Mouse (Mus musculus): ENCODE data around the gene Adad2. TPM values are rescaled to one million over a fixed set of nuclear protein-coding genes. Genes with fewer than 3 reads are reported as not detected.

Adad2 gene
- polyA plus RNA-seq, 2 experiments, result not detected

DNA sequence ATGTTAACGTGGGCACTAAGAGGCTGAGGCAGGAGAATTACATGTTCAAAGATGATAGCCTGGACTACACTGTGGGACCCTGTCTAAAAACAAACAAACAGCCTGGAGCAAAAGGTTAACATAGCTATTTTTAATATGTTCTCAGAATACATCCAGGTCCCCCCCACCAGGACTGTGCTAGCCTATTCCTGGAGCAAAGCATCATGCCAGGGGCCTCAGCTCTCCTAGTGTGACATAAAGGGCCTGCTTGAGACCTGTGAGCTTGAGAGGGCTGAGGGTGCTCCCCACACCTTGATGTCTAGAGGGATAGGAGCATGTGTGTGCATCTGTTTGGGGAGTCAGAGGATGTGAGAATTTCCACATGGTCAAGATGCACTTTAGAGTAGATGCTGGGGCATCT lies 11.2 kb downstream of the Adad2 start:
- DNase-seq (ENCODE audit: low read depth in 3 of 3, low spot score in 3 of 3), result no peak
- Histone ChIP-seq H3K9me3 (ENCODE audit: control insufficient read depth, low read length) (no peaks in the 10 kb centered on the region), H3K27me3 (ENCODE audit: control insufficient read depth, insufficient read depth, low read length) (no peaks in the 10 kb centered on the region), H3K9ac (replicated peaks) (no peak overlapping the region), H3K4me2 (ENCODE audit: low read depth) (no peak overlapping the region), H3K4me3 (ENCODE audit: insufficient read depth in 1 of 2, low read depth in 2 of 2, low read length in 2 of 2) (no peak overlapping the region), H3K36me3 (replicated peaks; ENCODE audit: control insufficient read depth, insufficient read depth, low read depth) (no peaks in the 10 kb centered on the region), H3K27ac (no peak overlapping the region), H3K4me1 (replicated peaks; ENCODE audit: control insufficient read depth in 2 of 2, insufficient read depth in 2 of 2, low read length in 1 of 2) (peaks cover 0 to 6% of the 10 kb centered on the region in 2 experiments; a peak in 3 of 4 replicates)
- no peak for ATAC-seq (ENCODE audit: insufficient read depth)
- TF ChIP-seq CTCF (IDR thresholded peaks at IDR 0.05; ENCODE audit: low read depth) (no peak), EP300 (IDR thresholded peaks at IDR 0.05; ENCODE audit: low read depth) (no peak)
- 64% methylated on average over 1 of the region's 1 CpGs for WGBS (ENCODE audit: insufficient replicate concordance)

DNA sequence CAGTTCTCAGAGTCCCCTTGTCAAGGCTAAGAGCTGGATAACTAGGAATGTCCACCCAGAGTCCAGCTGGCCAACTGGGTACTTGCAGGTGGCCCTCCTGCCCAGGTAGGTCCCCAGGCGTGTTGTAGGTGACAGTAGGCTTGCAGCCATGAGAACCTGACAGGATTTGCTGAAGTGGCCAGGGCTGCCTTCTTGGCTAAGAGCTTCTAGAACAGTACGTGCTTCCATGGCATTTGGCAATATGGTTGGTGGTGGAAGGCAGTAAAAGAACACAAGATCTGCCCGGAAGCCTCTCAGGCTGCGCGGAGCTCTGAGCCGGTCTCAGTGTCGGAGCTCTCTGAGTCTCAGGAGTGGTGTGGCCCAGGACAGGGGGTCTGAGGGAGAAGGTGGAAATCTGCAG lies 12.4 kb downstream of the Adad2 start:
- Histone ChIP-seq H3K4me1 (replicated peaks; ENCODE audit: control insufficient read depth in 2 of 2, insufficient read depth in 2 of 2, low read length in 1 of 2) (peaks cover 0 to 6% of the 10 kb centered on the region in 2 experiments; a peak in 3 of 4 replicates), H3K27ac (no peak overlapping the region), H3K4me2 (ENCODE audit: low read depth) (no peak overlapping the region), H3K27me3 (ENCODE audit: control insufficient read depth, insufficient read depth, low read length) (no peaks in the 10 kb centered on the region), H3K4me3 (ENCODE audit: insufficient read depth in 1 of 2, low read depth in 2 of 2, low read length in 2 of 2) (no peak overlapping the region), H3K9ac (replicated peaks) (no peak overlapping the region), H3K9me3 (ENCODE audit: control insufficient read depth, low read length) (no peaks in the 10 kb centered on the region), H3K36me3 (replicated peaks; ENCODE audit: control insufficient read depth, insufficient read depth, low read depth) (no peaks in the 10 kb centered on the region)
- DNase-seq (ENCODE audit: low read depth in 3 of 3, low spot score in 3 of 3) (no peak), ATAC-seq (ENCODE audit: insufficient read depth) (no peak)
- WGBS (ENCODE audit: insufficient replicate concordance), result 73% methylated on average over 7 of the region's 7 CpGs
- TF ChIP-seq EP300 (IDR thresholded peaks at IDR 0.05; ENCODE audit: low read depth) (no peak), CTCF (IDR thresholded peaks at IDR 0.05; ENCODE audit: low read depth) (no peak)

DNA sequence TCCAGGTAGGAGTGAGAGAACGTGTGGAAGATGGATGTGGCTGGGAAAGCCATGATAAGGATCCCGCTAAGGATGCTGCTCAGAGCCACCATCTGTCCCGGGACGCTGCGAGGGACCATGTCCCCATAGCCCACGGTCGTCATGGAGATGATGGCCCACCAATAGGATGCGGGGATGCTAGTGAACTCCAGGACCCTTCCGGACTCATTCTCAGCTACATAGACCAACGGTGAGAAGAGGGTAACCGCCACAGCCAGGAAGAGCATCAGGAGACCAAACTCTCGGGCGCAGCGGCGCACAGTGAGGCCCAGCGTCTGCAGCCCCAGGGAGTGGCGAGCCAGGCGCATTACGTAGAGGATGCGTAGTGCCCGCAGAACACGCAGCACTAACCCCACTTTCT lies 13.2 kb downstream of the Adad2 start:
- no peak for DNase-seq (ENCODE audit: low read depth in 3 of 3, low spot score in 3 of 3)
- Histone ChIP-seq H3K9ac (replicated peaks) (no peak overlapping the region), H3K27me3 (ENCODE audit: control insufficient read depth, insufficient read depth, low read length) (no peaks in the 10 kb centered on the region), H3K9me3 (ENCODE audit: control insufficient read depth, low read length) (no peaks in the 10 kb centered on the region), H3K27ac (no peak overlapping the region), H3K4me2 (ENCODE audit: low read depth) (no peak overlapping the region), H3K4me1 (replicated peaks; ENCODE audit: control insufficient read depth in 2 of 2, insufficient read depth in 2 of 2, low read length in 1 of 2) (peaks cover 0 to 6% of the 10 kb centered on the region in 2 experiments; a peak in 3 of 4 replicates), H3K36me3 (replicated peaks; ENCODE audit: control insufficient read depth, insufficient read depth, low read depth) (no peaks in the 10 kb centered on the region), H3K4me3 (ENCODE audit: insufficient read depth in 1 of 2, low read depth in 2 of 2, low read length in 2 of 2) (no peak overlapping the region)
- TF ChIP-seq CTCF (IDR thresholded peaks at IDR 0.05; ENCODE audit: low read depth) (no peak), EP300 (IDR thresholded peaks at IDR 0.05; ENCODE audit: low read depth) (no peak)
- ATAC-seq (ENCODE audit: insufficient read depth), result no peak
- WGBS (ENCODE audit: insufficient replicate concordance), result 74% methylated on average over 22 of the region's 22 CpGs

DNA sequence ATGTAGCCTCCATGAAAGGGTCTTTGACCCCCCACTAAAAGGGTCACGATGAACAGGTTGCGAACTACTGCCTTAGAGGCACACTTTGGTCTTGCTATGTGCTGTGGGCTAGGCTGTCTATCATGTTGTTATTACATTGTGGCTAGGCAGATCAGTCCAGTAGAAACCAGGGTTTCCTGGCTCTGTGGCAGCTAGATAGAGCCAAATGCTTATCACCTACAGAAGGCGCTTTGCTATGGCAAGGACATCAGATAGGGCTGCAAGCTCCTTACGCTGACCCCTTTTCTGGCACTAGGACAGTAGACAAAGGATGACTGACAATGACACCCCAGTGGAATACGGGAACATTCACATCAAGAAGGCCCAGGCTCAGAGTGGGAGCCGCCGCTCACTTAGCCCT lies 14.7 kb downstream of the Adad2 start:
- no peak overlapping the region for H3K4me3 ChIP-seq (ENCODE audit: insufficient read depth in 1 of 2, low read depth in 2 of 2, low read length in 2 of 2)
- H3K27me3 ChIP-seq (ENCODE audit: control insufficient read depth, insufficient read depth, low read length), result no peaks in the 10 kb centered on the region
- WGBS (ENCODE audit: insufficient replicate concordance), result 32% methylated on average over 7 of the region's 7 CpGs
- H3K9me3 ChIP-seq (ENCODE audit: control insufficient read depth, low read length), result no peaks in the 10 kb centered on the region
- H3K4me1 ChIP-seq (replicated peaks; ENCODE audit: control insufficient read depth in 2 of 2, insufficient read depth in 2 of 2, low read length in 1 of 2), result peaks cover 0 to 6% of the 10 kb centered on the region in 2 experiments; a peak in 3 of 4 replicates
- ATAC-seq (ENCODE audit: insufficient read depth), result peak; percentile 72; the same call in 1 of the 2 replicates
- TF ChIP-seq CTCF (IDR thresholded peaks at IDR 0.05; ENCODE audit: low read depth) (no peak), EP300 (IDR thresholded peaks at IDR 0.05; ENCODE audit: low read depth) (no peak)
- H3K4me2 ChIP-seq (ENCODE audit: low read depth), result no peak overlapping the region
- no peak overlapping the region for H3K27ac ChIP-seq
- H3K9ac ChIP-seq (replicated peaks), result no peak overlapping the region
- DNase-seq (ENCODE audit: low read depth in 3 of 3, low spot score in 3 of 3), result no peak
- H3K36me3 ChIP-seq (replicated peaks; ENCODE audit: control insufficient read depth, insufficient read depth, low read depth), result no peaks in the 10 kb centered on the region

DNA sequence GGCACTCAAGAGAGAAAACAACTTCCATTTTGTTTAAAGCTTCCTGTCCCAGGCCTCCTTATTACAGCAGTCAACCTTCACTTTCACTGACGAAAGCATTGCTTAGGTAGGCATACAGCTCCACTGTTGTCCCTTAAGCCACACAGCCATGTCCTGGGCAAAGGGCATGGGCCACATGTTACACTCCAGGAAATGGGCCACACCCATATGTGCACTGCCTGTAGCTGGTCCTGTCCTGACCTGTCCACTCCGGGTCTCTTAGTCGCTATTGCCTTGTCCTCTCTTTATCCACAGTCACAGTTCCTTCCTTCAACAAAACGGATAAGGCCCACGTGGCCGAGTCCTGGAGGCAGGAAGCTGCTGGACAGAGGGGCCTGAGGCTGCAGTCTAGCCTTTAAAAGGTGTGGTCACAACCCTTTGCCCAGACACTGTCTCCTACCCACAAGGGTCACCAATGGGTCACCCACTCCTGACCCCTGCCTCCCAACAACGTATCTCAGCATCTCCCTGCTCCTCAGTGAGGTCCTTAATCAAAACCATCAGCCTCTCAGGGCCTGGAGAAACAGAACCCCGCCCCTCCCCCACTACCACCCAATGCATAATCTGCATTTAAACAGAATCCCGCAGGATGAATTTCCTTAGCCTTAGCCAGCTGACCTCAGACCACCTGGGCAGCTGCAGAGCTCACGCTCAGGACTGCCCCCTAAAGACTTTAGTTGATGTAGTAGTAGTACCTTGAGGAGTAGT lies 15.2 kb downstream of the Adad2 start:
- no peak overlapping the region for H3K27ac ChIP-seq
- H3K36me3 ChIP-seq (replicated peaks; ENCODE audit: control insufficient read depth, insufficient read depth, low read depth), result no peaks in the 10 kb centered on the region
- H3K9ac ChIP-seq (replicated peaks), result no peak overlapping the region
- 0 out of 2 replicates have a peak, but pooled peaks cover 2% of the 10 kb centered on the region for H3K27me3 ChIP-seq (ENCODE audit: control insufficient read depth, insufficient read depth, low read length)
- no peak overlapping the region for H3K4me3 ChIP-seq (ENCODE audit: insufficient read depth in 1 of 2, low read depth in 2 of 2, low read length in 2 of 2)
- TF ChIP-seq CTCF (IDR thresholded peaks at IDR 0.05; ENCODE audit: low read depth), result no peak
- no peak for TF ChIP-seq EP300 (IDR thresholded peaks at IDR 0.05; ENCODE audit: low read depth)
- no peak overlapping the region for H3K4me2 ChIP-seq (ENCODE audit: low read depth)
- no peak for DNase-seq (ENCODE audit: low read depth in 3 of 3, low spot score in 3 of 3)
- H3K9me3 ChIP-seq (ENCODE audit: control insufficient read depth, low read length), result no peaks in the 10 kb centered on the region
- peak; percentile 55; the same call in 1 of the 2 replicates for ATAC-seq (ENCODE audit: insufficient read depth)
- WGBS (ENCODE audit: insufficient replicate concordance), result 40% methylated on average over 10 of the region's 10 CpGs
- peaks cover 0 to 6% of the 10 kb centered on the region in 2 experiments; a peak in 3 of 4 replicates for H3K4me1 ChIP-seq (replicated peaks; ENCODE audit: control insufficient read depth in 2 of 2, insufficient read depth in 2 of 2, low read length in 1 of 2)

All from liver, embryonic 14.5 days (tissue).